Mouse (Mus musculus) adrenal gland, postnatal 10 days (tissue): Measurements from ENCODE around the gene Bricd5. TPM values are rescaled to one million over a fixed set of nuclear protein-coding genes. Genes with fewer than 3 reads are reported as not detected.
A peak's percentile ranks its signal among the peaks of the same experiment; 100 is the strongest.

Experiments used
- DNase-seq: peaks from one replicate; pipeline ENCODE4 v3.0.0; 2021; ENCODE audit warnings: mixed read lengths
- total RNA-seq, 2 experiments: library from RNA; stranded (reverse); gene quantifications; 2 replicates each; pipeline ENCODE4 v1.2.3; 2021

The Bricd5 gene
- total RNA-seq, 2 experiments from 2014 or later = 0.36 to 0.51 TPM

DNA sequence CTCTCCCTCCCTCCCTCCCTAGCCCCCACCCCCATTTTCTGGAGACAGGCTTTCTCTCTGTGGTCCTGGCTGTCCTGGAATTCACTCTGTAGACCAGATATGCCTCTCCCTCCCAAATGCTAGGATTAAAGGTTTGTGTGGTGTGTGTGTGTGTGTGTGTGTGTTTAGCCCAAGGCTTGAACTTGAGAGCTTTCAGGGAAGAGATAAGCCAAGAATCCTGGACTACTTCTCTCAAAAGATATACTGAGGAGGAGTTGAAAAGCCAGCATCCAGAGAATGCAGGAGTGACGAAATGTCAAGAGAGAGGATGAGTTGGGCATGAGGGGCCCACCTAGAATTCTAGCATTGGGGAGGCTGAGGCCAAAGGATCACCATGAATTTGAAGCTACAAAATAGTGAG, 10.8 kb upstream of the Bricd5 start:
- no peak for DNase-seq

DNA sequence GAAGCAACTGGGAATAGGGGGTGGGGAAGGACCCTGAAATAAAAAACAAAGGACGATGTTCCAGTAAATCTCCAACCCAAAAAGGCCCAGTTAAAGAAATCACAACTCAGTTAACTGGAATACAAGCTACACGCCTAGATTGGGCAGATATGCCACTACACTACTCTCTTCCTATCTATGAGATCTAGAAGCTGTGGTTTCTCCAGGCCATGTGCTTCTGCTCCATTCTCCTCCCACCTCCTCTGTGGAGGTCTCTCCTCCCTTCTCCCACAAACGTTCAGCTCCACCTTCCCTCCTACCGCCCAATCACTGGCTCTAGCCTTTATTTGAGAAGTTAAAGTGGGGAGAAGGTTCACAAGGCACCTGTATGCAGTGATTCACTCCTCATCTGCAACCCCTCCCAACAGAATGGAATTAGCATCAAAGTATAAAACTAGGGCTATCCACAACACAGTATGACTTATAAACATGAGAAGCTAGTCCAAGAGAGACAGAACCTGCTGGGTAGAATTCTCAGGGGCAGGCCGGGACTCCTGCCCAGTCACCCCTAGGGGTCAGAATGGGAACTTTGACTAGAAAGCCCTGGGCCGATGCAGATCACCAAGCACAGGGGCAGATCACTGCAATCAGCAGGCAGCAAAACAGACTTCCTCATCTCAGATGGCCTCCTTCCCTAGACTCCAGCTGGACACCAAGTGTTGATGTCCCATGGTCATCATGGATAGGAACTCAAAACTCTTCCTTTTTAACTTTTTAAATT, 10.1 kb upstream of the Bricd5 start:
- no peak for DNase-seq

DNA sequence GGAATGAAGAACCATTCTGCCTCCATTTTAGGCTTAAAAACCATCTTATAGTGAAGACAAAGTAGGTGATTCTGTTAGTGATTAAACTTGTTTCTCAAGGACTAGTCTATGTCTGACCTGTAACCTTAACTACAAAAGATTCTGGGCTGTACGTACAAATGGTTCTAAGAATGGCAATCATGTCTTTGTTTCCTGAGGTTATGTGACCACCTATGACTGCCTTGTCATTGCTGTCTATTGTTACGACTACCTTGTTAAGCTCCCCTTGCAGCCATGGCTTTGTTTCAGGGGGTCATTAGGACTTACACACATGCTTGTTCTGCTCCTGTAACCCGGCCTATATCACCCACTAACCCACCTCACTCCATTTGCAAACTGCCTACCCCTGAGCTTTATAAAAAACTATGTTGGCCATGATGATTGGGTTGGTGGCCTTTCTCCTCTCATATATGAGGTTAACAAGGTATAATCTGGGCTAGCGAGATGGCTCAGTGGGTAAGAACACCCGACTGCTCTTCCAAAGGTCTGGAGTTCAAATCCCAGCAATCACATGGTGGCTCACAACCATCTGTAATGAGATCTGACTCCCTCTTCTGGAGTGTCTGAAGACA, 4.9 kb upstream of the Bricd5 start:
- no peak for DNase-seq

DNA sequence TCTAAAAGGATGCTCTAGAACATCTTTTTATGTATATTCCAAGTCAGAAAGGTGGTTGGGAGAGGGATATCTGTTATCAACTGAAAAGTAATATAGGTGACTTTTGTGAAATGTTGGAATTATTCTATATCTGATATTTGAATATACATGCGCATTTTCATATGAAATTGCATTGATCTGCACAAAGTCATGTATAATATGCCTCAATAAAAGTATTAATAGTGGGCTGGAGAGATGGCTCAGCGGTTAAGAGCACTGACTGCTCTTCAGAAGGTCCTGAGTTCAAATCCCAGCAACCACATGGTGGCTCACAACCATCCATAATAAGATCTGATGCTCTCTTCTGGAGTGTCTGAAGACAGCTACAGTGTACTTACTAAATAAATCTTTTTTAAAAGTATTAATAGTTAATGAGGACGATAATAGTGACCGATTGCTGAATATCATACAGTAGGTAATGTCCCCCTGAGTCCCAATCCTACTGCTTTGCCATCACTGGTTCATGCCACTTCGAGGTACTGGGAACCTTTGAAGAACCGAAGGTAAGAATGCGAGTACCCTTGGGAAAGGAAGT, 4.3 kb upstream of the Bricd5 start:
- no peak for DNase-seq

DNA sequence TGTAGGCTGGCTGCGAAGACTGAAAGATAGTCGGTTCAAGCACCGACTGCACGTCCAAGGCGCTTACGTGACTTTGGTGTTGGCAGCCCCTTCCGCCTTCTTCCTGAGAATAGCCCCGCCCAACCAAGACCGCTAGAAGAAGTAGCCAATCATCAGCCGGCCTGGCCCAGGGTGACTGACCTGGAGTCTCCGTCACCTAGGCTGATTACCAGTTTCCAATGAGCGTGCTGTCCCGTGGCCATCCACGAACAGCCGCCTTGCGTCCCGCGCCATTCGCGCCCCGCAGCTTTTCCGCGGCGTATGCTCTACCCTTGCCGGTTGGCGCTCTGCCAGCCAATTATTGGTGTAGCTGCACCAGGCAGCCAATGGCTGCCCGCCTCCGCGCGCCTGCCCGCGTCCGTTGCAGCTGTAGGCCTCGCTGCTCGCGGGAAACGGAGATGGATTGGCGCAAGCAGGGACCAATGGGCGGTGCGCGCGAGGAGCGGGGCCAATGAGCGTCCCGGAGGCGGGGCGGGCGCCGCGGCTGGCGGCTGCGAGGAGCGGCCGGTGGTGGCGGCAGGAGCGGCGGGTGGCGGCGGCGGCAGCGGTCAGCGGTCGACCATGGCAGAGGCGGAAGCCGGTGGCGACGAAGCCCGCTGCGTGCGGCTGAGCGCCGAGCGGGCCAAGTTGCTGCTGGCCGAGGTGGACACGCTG, 3.6 kb upstream of the Bricd5 start, which contains the start of the genes E4f1 and Pgp:
Gene E4f1, minus strand, starts transcription at position 404 of the 693 bp plus-strand sequence.
Gene Pgp, plus strand, starts transcription at position 483 of the 693 bp plus-strand sequence.
- DNase-seq = peak; percentile 99

DNA sequence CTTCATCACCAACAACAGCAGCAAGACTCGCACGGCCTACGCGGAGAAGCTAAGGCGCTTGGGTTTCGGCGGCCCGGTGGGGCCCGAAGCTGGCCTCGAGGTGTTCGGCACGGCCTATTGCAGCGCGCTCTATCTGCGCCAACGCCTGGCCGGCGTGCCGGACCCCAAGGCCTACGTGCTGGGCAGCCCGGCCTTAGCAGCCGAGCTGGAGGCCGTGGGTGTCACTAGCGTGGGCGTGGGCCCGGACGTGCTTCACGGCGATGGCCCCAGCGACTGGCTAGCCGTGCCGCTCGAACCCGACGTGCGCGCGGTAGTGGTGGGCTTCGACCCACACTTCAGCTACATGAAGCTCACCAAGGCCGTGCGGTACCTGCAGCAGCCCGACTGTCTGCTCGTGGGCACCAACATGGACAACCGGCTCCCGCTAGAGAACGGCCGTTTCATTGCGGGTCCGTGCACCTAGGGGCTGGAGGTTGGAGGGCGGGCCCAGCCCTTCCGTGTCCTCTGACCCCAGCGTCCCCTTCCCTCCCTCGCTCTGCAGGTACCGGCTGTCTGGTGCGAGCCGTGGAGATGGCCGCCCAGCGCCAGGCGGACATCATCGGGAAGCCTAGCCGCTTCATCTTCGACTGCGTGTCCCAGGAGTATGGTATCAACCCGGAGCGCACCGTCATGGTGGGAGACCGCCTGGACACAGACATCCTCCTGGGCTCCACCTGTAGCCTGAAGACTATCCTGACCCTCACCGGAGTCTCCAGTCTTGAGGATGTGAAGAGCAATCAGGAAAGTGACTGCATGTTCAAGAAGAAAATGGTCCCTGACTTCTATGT, 2.8 kb upstream of the Bricd5 start:
- peak; percentile 59 for DNase-seq

DNA sequence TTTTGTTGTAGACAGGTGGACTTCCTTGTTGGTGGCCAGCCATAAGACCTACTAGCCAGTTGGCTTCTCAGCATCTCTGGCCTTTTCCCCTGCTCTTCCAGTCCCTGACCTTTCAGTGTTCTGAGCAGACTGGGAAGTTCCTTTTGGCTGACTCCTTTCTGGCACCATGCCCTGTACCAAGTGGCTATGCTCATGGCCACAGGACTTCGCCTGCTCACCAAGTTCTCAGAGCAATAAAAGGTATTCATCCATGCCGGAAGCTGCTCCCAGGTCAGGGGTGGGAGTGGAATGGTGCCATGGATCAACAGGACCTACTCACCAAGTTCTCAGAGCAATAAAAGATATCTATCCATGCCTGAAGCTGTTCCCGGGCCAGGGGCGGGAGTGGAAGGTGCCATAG, 1.2 kb upstream of the Bricd5 start:
- DNase-seq = peak; percentile 84

DNA sequence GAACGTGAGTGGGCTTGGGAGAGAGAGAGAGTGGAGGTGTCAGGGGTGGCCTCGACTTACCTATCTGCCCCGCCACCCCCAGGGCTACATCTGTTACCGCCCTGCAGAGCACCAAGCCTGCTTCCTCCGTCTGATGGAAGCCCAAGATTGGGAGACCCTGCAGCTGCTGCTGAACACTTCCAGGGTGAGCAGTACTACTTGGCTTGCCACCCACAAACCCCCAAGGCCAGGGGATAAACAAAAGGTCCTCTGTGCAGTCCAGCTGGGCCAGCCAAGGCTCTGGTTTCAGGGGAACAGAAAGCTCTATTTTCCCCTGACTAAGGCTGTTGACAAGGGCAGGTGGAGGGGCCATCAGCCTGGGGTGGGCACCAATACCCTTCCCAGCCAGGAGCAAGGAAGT, 873 bp downstream of the Bricd5 start:
- peak; percentile 37 for DNase-seq

DNA sequence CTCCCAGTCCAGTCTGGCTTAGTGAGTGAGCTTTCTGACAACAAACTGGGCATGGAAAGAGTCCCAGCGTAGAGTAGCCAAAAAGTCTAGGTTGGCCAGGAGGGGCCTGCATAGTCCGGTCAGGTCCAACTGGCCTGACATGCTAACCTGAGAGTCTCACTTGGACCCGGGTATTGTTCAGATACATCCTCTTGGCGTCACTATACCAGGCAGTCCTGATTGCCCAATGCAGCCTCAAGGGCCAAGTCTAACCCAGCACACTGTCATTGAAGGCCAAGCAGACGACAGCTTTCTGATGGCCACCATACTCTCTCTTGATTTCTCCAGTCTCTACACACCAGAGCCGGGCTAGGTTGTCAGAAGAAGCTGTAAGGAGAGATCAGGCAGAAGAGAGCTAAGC, 1.9 kb downstream of the Bricd5 start:
- DNase-seq = no peak

DNA sequence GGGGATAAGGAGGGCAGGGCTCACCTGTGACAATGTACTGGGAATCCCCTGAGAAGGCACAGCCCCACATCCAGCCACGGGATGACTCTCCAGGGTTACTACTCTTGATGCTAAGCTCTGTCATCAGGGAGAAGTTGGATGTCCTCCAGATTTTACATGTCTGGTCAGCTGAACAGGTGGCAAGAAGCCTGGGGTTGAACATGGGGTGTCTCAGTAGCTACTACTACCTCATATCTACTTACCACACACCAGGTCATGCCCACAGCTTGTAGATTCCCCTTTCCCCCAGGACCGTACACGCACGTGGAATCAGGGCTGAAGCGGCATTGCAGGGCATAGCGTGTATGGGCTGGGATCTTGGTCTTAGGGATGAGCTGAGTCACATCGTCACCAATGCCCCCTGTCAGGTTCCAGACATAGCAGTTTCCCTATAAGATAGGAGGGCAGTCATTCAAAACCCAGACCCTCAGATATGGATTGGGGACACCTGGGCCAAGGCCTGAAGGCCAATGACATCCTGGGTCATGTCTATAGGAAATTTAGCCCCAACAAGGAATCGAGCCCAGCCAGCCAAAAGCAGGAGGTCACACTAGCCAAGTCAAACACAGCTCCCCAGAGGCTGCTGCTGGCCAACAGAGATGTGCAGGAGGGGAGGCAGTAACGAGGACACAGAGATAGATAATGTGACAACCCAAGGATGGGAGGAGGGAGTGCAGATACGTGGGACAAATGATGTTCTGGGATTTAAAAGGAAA, 2.5 kb downstream of the Bricd5 start:
- DNase-seq = no peak

DNA sequence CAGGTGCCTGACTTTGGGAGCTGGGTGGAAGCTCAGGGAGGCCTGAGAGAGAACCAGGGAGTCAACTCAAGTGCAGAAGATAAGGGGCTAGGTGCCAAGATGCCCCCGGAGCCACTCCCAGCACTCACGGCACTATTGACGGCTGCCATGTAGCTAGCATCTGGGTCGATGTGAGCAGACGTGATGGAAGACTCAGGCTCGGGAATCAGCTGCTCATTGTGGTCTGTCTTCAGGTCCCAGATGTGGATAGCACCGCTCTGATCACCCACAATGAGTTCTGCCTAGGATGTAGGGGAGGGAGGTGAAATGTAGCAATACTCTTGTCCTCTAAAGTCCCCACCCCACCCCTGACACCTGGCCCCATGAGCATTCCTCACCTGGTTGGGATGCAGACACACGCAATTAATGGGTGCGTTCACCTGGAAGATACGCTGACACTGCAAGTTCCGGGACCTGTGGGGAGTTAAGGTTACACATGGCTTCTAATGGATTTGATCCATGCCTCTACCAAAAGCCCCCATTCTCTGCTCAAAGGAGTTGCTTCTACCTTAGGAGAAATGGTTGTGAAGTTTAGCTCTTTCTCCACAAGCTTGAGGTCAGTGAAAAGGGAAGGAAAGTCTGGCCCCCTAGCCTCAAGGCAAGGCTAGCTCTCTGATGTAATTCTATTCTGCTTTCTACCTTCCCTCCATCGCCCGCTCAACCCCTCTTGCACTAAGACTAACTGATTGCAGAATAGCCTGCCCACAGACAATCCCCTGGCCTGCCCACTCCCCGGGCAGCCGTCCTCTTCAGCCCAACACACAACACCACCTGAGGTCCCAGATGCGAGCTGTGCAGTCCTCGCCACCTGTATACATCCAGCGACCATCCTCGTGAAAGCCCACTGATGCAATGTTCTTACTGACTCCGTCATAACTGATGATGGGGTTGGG, 3.6 kb downstream of the Bricd5 start:
- DNase-seq = no peak

DNA sequence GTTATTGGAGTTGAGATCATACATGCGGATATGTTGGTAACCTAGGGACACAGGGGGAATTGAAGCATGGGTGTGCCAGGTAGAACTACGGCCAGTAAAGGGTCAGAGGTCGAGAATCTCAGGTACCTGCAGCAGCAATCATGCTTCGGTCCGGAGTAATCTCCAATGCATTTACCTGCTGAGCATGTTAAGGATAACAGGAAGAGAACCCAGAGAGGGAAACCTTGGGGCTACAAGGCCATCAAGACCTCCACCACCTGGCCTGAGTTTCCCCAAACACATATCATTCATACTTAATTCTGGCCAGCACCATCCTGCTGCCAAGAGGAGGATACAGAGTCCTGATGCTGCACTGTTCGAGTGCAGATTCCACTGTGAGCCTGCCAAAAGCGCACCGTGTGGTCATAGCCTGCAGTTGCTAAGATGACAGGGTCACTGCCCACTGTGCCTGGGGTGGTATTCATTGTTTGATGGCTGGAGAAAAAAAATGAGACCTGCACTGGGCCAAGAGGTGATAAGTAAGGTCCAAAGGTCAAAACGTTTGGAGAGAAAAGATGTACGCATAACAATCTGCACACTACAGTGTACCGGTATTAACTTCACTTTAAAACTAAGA, 4.4 kb downstream of the Bricd5 start:
- DNase-seq = no peak

DNA sequence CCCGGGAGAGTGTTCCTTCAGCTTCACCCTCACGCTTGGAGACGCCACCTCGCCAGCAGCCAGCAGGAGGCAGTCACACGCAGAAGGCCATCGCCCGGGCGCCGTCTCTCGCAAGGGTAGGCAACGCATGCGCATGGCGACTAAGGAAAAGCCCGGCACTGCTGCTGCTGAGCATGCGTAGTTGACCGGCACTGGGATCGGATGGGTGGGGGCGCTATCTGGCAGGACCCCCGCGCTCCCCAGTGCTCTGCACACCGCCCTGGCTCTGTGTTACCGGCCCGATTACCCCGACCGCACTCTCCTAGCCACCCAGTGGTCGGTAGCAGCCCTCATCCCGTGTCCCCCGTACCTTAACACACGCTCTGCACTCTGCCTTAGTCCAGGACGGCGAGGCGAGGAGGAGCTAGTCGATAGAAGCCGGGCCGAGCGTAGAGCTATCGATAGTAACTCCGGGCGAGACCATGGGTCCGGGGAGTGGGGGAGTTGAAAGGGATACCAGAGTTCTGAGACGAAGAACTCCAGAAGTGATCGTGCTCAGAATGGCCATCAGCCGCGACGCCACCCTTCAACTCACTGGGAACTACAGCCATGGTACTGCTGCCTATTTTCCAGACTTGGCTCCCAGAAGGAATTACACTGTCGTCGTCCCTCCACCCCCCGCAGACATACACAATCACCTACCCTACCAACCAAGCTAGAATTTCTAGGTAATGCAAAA, 5.1 kb downstream of the Bricd5 start, which contains the start of gene Mlst8:
Gene Mlst8, minus strand, starts transcription at position 416 of the 718 bp plus-strand sequence.
- DNase-seq = peak; percentile 98

DNA sequence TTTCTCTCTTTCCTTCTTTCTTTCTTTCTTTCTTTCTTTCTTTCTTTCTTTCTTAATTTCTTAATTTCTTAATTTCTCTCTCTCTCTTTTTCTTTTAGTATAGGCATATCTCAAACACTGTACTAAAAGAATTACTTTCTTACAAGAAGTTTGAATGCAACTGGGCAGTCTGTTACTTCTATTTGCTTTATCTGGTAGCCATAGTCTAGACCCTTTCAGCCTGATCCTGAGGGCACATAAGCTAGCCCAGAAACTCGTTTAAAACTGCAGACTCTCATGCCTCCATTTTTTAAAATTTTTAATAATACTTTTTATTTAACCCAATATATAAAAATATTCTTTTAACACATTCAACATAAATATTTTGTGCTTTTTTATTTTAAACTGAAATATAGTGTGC, 5.7 kb downstream of the Bricd5 start:
- DNase-seq = no peak

DNA sequence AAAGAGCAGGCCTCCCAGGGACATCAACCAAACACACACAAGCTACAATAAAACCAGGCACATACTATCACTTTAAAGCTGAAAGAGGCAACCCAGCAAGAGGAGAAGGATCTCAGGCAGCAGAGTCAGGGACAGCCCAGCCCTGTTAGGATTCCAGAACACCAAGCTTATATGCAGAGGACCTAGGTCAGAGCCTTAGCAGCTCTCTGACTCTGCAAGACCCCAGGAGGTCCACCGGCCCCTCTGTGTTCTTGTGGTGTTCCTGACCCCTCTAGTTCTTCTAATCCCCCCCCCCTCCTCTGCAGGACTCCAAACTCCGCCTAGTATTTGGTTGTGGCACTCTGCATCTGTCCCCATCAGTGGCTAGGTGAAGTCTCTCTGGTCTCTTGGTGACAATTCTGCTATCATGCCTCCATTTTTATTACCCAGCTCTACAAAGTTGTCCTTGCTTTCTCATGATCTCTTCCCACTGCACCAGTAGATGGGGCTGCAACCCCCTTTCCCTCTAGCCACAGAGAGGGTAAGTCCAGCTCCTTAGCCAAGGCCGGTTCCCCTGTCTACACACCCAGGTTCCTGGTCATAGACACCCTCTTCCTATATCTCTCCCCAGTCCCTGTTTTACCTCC, 6.6 kb downstream of the Bricd5 start:
- no peak for DNase-seq

DNA sequence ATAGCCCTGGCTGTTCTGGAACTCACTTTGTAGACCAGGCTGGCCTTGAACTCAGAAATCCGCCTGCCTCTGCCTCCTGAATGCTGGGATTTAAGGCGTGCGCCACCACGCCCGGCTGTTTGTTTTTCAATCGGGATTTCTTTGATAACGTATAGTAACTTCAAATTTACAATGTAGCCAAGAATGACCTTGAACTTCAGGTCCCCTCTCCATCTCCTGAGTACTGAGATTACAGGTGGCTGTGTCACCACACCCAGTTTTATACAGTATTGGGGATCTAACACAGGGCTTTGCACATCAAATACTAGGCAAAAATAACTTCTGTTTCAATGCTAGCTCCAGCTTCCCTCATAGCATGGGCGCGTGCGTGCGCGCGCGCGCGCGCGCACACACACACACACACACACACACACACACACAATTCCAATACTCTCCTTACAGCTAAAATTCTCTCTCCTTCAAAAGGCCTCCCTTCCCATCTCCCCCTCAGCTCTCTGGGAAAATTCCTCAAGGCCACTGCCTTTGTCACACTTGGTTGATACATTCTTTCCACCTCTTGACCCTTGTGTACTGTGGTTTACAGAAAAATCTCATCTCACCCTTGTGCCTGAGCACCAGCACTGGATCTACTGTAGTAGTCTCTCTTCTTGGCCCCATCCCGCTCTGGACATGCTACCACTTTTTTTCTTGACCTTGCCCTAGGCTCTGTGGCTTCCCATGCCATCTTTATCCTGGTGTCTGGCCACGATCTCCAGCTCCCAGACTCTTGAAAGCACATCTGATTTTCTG, 7.5 kb downstream of the Bricd5 start:
- DNase-seq = no peak

DNA sequence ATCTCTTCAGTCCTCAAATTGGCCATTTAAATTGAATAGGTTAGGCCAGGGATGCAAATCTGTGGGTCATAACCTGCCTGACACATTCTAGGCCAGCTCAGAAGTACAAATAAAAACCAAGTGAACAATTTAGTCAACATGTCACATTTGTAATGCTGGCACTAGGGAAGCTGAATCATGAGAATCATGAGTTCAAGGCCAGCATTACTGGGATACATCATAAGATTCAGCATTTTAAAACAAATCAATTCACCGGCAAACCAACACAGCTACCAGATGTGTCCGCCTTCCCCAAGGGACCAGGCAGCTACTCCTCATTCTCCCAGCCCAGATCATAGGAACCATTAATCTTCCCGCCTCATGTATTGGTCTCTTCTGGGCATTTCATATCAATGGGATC, 9.8 kb downstream of the Bricd5 start:
- DNase-seq = no peak
